Mouse (Mus musculus) naive thymus-derived CD4-positive, alpha-beta T cell, adult 5 months (primary cell): ENCODE measurements around the gene Klrc2. TPM values are rescaled to one million over a fixed set of nuclear protein-coding genes. Genes with fewer than 3 reads are reported as not detected.

Source experiments
- polyA plus RNA-seq: library from polyadenylated mRNA; unstranded; fragments of 100-300 nt; shearing (Covaris generic); gene quantifications from one replicate; pipeline ENCODE4 v1.2.1, GENCODE M21; 2017

The Klrc2 gene
- polyA plus RNA-seq, result not detected

GRCm38 (mm10) chr6:129660589-129660988, at the start of gene Klrc2:
Gene Klrc2, minus strand, starts transcription at chr6:129660689.

GRCm38 (mm10) chr6:129678873-129679272, 18.4 kb upstream of the Klrc2 start, which contains the start of gene Klrc1:
Gene Klrc1, minus strand, starts transcription at chr6:129678973.

GRCm38 (mm10) chr6:129643237-129643636, 17.3 kb downstream of the Klrc2 start, which contains the start of gene Klrc3:
Gene Klrc3, minus strand, starts transcription at chr6:129643337.

GRCm38 (mm10) chr6:129623735-129624134, 36.8 kb downstream of the Klrc2 start, which contains the start of gene Klrk1:
Gene Klrk1, minus strand, starts transcription at chr6:129623864.

Other genes with a start within 250 kb of the Klrc2 start
- not detected for gene Clec1a, start 208.7 kb downstream of the Klrc2 start, polyA plus RNA-seq
- gene Olr1, start 153.5 kb downstream of the Klrc2 start, polyA plus RNA-seq, result not detected
- not detected for gene Tmem52b, start 148.1 kb downstream of the Klrc2 start, polyA plus RNA-seq
- gene Gabarapl1, start 127.5 kb downstream of the Klrc2 start, polyA plus RNA-seq, result 5.0 TPM
- gene Klre1, start 82.8 kb downstream of the Klrc2 start, polyA plus RNA-seq, result not detected
- 19.2 TPM for gene Klrd1, start 68.9 kb downstream of the Klrc2 start, polyA plus RNA-seq
- 0.29 TPM for gene Klrk1, start 36.8 kb downstream of the Klrc2 start, polyA plus RNA-seq
- gene Klrc3, start 17.4 kb downstream of the Klrc2 start, polyA plus RNA-seq, result not detected
- 0.17 TPM for gene Klrc1, start 18.3 kb upstream of the Klrc2 start, polyA plus RNA-seq
- not detected for gene Klri1, start 56.4 kb upstream of the Klrc2 start, polyA plus RNA-seq
- not detected for gene Klri2, start 79.8 kb upstream of the Klrc2 start, polyA plus RNA-seq
- gene Gm156, start 123.6 kb upstream of the Klrc2 start, polyA plus RNA-seq, result not detected
- not detected for gene Gm17631, start 202.0 kb upstream of the Klrc2 start, polyA plus RNA-seq
- gene Klra17, start 216.0 kb upstream of the Klrc2 start, polyA plus RNA-seq, result not detected